Mouse (Mus musculus): ENCODE results near the gene Diaph3.

The Diaph3 gene

GRCm38 (mm10) chr14:86731300-86731699 is 409.7 kb downstream of the Diaph3 start:
- no peak for DNase-seq (ENCODE audit: low read depth)

GRCm38 (mm10) chr14:86729617-86730098 is 411.4 kb downstream of the Diaph3 start:
- no peak for DNase-seq (ENCODE audit: low read depth)

DNA sequence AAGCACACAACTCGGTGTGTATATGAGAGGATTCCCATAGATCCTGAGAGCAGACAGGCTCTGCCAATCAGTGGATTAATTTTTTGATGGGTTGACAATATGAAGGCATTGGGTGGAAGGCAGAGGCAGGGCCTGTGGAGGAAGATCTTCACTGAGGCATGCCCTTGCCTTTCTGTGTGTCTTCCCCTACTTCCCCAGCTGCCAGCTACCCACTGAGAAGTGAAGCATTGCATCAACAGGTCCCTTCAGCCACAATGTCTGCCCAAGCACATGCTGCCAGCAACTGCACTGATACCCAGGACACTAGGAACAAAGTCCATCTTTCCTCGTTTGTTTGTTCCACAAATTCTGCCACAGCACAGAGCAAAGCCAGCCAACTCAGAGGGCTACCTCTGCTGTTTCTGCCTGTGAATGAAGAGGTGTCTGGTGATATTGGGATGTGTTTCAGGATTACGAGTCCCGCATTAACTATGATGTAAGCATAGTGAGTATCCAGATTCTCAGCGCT is 413.4 kb downstream of the Diaph3 start:
- no peak for DNase-seq (ENCODE audit: low read depth)

- no peak for DNase-seq (ENCODE audit: low read depth)
These were observed 419.3 kb downstream of the Diaph3 start for GRCm38 (mm10) chr14:86721768-86722167.

GRCm38 (mm10) chr14:86721082-86721481 is 420.0 kb downstream of the Diaph3 start:
- no peak for DNase-seq (ENCODE audit: low read depth)

DNA sequence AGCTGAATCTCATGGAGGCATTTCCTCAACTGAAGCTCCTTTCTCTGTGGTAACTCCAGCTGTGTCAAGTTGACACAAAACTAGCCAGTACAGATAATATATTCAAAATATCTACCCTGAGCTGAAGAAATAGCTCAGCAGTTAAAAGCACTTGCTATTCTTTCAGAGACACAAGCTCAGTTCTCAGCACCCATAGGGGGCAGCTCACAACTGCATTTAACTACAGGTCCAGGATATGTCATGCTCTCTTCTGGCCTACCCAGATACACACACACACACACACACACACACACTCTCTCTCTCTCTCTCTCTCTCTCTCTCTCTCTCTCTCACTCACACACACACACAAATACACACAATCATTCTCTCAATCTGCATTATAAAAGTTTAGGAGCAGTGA is 420.6 kb downstream of the Diaph3 start:
- peak; percentile 23 for DNase-seq (ENCODE audit: low read depth)

- DNase-seq (ENCODE audit: low read depth) = peak; percentile 49
These were observed 426.8 kb downstream of the Diaph3 start for GRCm38 (mm10) chr14:86714088-86714690.

GRCm38 (mm10) chr14:86704080-86704479 is 437.0 kb downstream of the Diaph3 start:
- DNase-seq (ENCODE audit: low read depth) = no peak

GRCm38 (mm10) chr14:86701145-86701544 is 439.9 kb downstream of the Diaph3 start:
- DNase-seq (ENCODE audit: low read depth) = no peak

DNA sequence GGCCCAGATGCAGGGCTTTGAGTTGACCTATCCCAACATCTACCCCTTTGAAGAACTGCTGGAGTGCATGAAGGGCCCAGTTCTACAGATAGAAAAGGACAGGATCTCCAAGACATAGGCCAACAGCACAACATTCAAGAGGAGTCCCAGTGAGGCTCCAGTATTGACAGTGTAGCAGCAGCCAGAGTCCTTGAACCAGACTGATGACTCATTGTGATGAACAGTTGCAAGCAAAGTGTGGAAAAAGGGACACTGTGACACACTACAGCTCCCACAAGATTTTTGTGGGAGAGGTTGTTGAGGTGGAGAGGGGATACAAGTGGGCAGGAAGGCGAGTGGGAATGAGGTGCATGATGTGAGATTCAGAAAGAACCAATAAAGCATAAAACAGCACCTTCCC is 443.1 kb downstream of the Diaph3 start:
- no peak for DNase-seq (ENCODE audit: low read depth)

DNA sequence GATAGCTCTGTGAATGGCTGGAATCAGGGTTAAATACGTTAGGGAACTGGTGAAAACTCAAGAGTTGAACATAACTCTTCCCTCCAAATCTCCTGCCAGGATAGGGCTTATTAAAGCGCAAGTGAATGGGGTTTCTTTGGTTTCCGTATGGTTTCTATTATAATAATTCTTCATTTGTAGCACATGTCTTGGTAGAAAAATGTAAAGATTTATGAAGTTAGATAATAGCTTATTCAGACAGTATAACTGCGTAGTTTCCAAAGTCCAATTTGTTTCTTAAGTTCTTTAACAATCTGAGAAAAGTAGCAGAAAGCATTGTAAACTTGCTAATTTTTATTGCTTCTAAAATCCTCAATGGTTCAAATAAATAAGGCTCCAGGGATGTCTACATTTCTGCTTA is 448.3 kb downstream of the Diaph3 start:
- no peak for DNase-seq (ENCODE audit: low read depth)

- no peak for DNase-seq (ENCODE audit: low read depth)
These were observed 449.7 kb downstream of the Diaph3 start for GRCm38 (mm10) chr14:86691298-86691697.

DNA sequence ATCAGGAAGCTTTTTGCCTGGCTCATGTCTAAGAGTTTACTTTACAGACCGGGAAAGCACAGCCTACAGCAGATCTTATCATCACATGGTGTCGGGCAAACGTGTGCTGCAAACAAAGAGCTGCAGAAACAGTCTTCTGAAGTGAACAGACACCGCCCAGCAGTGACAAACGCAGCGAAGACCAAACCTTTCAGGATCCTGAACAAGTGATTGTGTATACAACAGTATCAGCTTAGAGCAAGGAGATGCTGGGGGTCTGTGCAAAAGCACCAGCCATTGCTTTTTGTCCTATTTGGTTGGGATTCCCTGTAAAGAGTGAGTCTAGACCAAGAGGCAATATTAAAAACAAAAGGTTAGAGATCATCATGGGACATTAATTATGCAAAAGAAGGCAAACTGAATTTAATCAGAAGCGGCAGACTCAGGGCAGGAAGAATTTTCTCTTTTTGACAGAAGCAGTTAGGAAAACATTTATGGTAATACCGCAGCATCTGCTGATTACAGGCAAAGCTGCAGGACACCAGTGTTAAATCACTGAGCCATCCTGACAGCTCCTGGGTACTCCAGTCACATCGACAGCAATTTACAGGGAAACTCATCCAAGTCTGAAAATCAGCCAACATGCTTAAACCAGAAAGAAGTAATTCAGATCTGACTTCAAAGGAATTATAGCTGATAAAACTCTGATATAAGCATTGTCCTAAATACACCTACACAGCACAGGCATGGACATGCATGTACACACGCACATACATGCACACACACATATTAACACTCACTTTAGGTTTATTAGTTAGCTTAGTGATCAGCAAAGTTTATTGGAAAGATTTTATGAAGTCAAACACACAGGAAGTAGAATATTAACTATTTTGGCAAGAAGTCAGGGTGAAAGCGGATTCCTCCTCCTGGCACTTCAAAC is 456.2 kb downstream of the Diaph3 start:
- no peak for DNase-seq (ENCODE audit: low read depth)

GRCm38 (mm10) chr14:86681951-86682350 is 459.1 kb downstream of the Diaph3 start:
- DNase-seq (ENCODE audit: low read depth) = peak; percentile 49

DNA sequence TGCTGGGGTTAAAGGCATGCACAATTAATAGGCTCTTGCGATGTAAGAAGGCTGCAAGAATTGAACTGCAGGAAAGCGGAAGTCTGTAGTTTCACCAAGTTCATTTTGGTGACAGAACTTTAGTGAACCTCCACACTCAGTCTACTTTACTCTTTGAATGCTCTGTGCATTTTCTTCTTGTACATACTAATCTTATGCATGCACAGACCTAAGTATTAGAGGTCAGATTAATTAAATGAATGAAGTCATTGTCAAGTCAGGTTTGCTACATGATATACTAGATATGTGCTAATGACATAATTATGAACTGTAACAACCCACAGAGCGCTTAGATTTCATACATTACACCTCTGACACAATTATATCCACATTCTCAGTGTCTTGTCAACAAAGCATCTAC is 462.0 kb downstream of the Diaph3 start:
- no peak for DNase-seq (ENCODE audit: low read depth)

- peak; percentile 34 for DNase-seq (ENCODE audit: low read depth)
These were observed 462.8 kb downstream of the Diaph3 start for GRCm38 (mm10) chr14:86678179-86678780.

- no peak for DNase-seq (ENCODE audit: low read depth)
These were observed 464.0 kb downstream of the Diaph3 start for GRCm38 (mm10) chr14:86677015-86677414.

GRCm38 (mm10) chr14:86675314-86675713 is 465.7 kb downstream of the Diaph3 start:
- no peak for DNase-seq (ENCODE audit: low read depth)

DNA sequence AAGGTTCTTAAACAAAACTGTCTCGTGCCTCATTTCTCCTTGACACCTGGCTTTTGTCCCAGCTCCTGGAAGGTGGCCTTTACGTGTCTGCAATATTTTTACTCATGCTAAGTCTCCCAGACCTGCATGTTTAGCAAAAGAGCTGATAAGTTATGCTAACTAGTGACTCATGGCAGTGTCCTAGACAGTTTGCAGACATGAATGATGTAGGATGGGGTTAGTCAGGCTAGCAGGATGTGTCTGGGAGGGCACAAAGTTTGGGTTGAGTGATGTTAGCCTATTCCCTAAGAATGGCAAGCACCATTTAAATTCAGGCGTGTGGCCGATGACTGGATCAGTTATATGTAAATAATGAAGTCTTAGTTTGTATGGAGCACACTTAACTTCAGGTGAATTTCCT is 478.2 kb downstream of the Diaph3 start:
- DNase-seq (ENCODE audit: low read depth) = no peak

- no peak for DNase-seq (ENCODE audit: low read depth)
These were observed 480.5 kb downstream of the Diaph3 start for GRCm38 (mm10) chr14:86660556-86660955.

DNA sequence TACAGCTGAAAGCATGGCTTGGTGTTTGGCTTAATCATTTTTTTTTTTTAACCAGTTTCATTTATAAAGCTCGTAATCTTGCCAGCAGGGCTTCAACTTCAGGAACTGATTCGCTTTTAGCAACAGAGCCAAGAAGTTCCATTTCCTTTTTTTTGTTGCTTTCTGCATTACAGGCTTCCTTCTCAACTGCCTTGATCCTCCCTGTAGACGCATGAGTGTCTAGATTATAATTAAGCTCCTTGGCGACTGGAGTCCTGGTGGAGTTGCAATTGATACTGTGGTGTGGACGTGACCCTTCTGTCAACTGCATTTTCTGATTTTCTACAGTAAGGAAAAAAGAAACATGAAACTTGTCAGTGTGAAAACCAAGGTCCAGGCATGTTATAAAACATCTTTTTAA is 484.8 kb downstream of the Diaph3 start:
- no peak for DNase-seq (ENCODE audit: low read depth)

- no peak for DNase-seq (ENCODE audit: low read depth)
These were observed 494.4 kb downstream of the Diaph3 start for GRCm38 (mm10) chr14:86646499-86647120.

Measured in induced T-regulatory cell, adult 2 months (primary cell).